Mouse (Mus musculus): ENCODE measurements at regions not wholly inside any gene's neighbourhood (a gene's known extent, or its start where the extent isn't known, plus 50 kb on each side); places are given as distances from the start of the nearest gene placed in this dataset.
A peak's percentile ranks its signal among the peaks of the same experiment; 100 is the strongest.
"Not testable (repeated sequence)": the region's sequence is repeated elsewhere in the genome, so short reads cannot be mapped to it uniquely, and the experiment has no call there.

- DNase-seq: no peak
These were observed 54.7 kb downstream of the Cryaa start for GRCm38 (mm10) chr17:31732176-31732880.

GRCm38 (mm10) chr17:31734521-31734920 is 56.9 kb downstream of the Cryaa start:
- no peak for DNase-seq

- DNase-seq: no peak
These were observed 59.1 kb downstream of the Cryaa start for GRCm38 (mm10) chr17:31736716-31737115.

GRCm38 (mm10) chr17:31738249-31738648 is 60.6 kb downstream of the Cryaa start:
- DNase-seq: no peak

GRCm38 (mm10) chr17:31739586-31739985 is 62.0 kb downstream of the Cryaa start:
- no peak for DNase-seq

- no peak for DNase-seq
These were observed 62.5 kb downstream of the Cryaa start for GRCm38 (mm10) chr17:31740059-31740458.

- DNase-seq: no peak
These were observed 66.0 kb downstream of the Cryaa start for GRCm38 (mm10) chr17:31743656-31744055.

GRCm38 (mm10) chr17:31746198-31747111 is 68.8 kb downstream of the Cryaa start:
- DNase-seq: peak; percentile 77 to 82

GRCm38 (mm10) chr17:31747563-31747962 is 70.0 kb downstream of the Cryaa start:
- DNase-seq: no peak

- DNase-seq: peak in 1 of 2 experiments; percentile 42
These were observed 70.6 kb downstream of the Cryaa start for GRCm38 (mm10) chr17:31748158-31748557.

- DNase-seq: no peak
These were observed 71.4 kb downstream of the Cryaa start for GRCm38 (mm10) chr17:31748971-31749370.

GRCm38 (mm10) chr17:31751262-31751661 is 73.7 kb downstream of the Cryaa start:
- DNase-seq: peak in 1 of 2 experiments; percentile 33

GRCm38 (mm10) chr17:31753113-31753858 is 75.7 kb downstream of the Cryaa start:
- DNase-seq: peak; percentile 33 to 80

GRCm38 (mm10) chr17:31753859-31754229 is 76.2 kb downstream of the Cryaa start:
- no peak for DNase-seq

- no peak for DNase-seq
These were observed 82.9 kb downstream of the Cryaa start for GRCm38 (mm10) chr17:31760465-31760864.

- DNase-seq: no peak
These were observed 85.5 kb downstream of the Cryaa start for GRCm38 (mm10) chr17:31763078-31763477.

GRCm38 (mm10) chr17:31766779-31767697 is 88.6 kb downstream of the Sik1 start:
- DNase-seq: peak; percentile 76 to 83

- no peak for DNase-seq
These were observed 83.3 kb downstream of the Sik1 start for GRCm38 (mm10) chr17:31772201-31772820.

- DNase-seq: not testable (repeated sequence)
These were observed 81.7 kb downstream of the Sik1 start for GRCm38 (mm10) chr17:31773882-31774281.

GRCm38 (mm10) chr17:31775037-31775436 is 80.6 kb downstream of the Sik1 start:
- DNase-seq: no peak

GRCm38 (mm10) chr17:31775966-31776365 is 79.6 kb downstream of the Sik1 start:
- DNase-seq: no peak
